Mouse (Mus musculus): Measurements from ENCODE around the gene Msi1. TPM values are rescaled to one million over a fixed set of nuclear protein-coding genes. Genes with fewer than 3 reads are reported as not detected.
A peak's percentile ranks its signal among the peaks of the same experiment; 100 is the strongest.

The Msi1 gene
- polyA plus RNA-seq, 2 experiments, result 15.5 to 40.6 TPM

- no peak for DNase-seq (ENCODE audit: low spot score)
- peak overlapping the region; percentile 68 for H3K4me2 ChIP-seq (replicated peaks; ENCODE audit: low read depth, low read length, severe bottlenecking)
- H3K9ac ChIP-seq (ENCODE audit: low read depth, low read length, severe bottlenecking), result peak overlapping the region; percentile 41
- no peak for TF ChIP-seq POLR2A (IDR thresholded peaks at IDR 0.05; ENCODE audit: borderline replicate concordance, extremely low read depth, insufficient read depth, insufficient read length)
- peaks cover 12% of the 10 kb centered on the region; the same call in 1 of the 2 replicates for H3K27me3 ChIP-seq (ENCODE audit: control insufficient read depth, insufficient read depth, low read length)
- no peak for ATAC-seq (ENCODE audit: low FRiP score, low read depth)
- H3K9me3 ChIP-seq (ENCODE audit: control insufficient read depth, low read length), result no peaks in the 10 kb centered on the region
- H3K4me1 ChIP-seq (ENCODE audit: control insufficient read depth, insufficient read depth, low read length), result peaks cover 20% of the 10 kb centered on the region
- H3K4me3 ChIP-seq (replicated peaks; ENCODE audit: low read length), result peak overlapping the region; percentile 49
- 63% methylated on average over 5 of the region's 5 CpGs for WGBS
- peaks cover 5% of the 10 kb centered on the region; the same call in 1 of the 2 replicates for H3K36me3 ChIP-seq (ENCODE audit: control insufficient read depth, insufficient read depth, low read length)
- no peak overlapping the region for H3K27ac ChIP-seq (replicated peaks; ENCODE audit: low read depth, low read length)
These were observed 55.6 kb downstream of the Msi1 start for GRCm38 (mm10) chr5:115484996-115485395.

- Histone ChIP-seq H3K27me3 (ENCODE audit: control insufficient read depth, insufficient read depth, low read length) (peaks cover 12% of the 10 kb centered on the region; the same call in 1 of the 2 replicates), H3K36me3 (ENCODE audit: control insufficient read depth, insufficient read depth, low read length) (peaks cover 5% of the 10 kb centered on the region; the same call in 1 of the 2 replicates), H3K27ac (replicated peaks; ENCODE audit: low read depth, low read length) (no peak overlapping the region), H3K4me2 (replicated peaks; ENCODE audit: low read depth, low read length, severe bottlenecking) (no peak overlapping the region), H3K4me1 (ENCODE audit: control insufficient read depth, insufficient read depth, low read length) (peaks cover 15% of the 10 kb centered on the region), H3K4me3 (replicated peaks; ENCODE audit: low read length) (no peak overlapping the region), H3K9me3 (ENCODE audit: control insufficient read depth, low read length) (no peaks in the 10 kb centered on the region), H3K9ac (ENCODE audit: low read depth, low read length, severe bottlenecking) (no peak overlapping the region)
- 81% methylated on average over 18 of the region's 18 CpGs for WGBS
- no peak for TF ChIP-seq POLR2A (IDR thresholded peaks at IDR 0.05; ENCODE audit: borderline replicate concordance, extremely low read depth, insufficient read depth, insufficient read length)
- ATAC-seq (ENCODE audit: low FRiP score, low read depth) (no peak), DNase-seq (ENCODE audit: low spot score) (no peak)
These were observed 56.2 kb downstream of the Msi1 start for GRCm38 (mm10) chr5:115485489-115486205.

GRCm38 (mm10) chr5:115486726-115487125 lies 57.3 kb downstream of the Msi1 start:
- H3K4me1 ChIP-seq (ENCODE audit: control insufficient read depth, insufficient read depth, low read length), result peaks cover 21% of the 10 kb centered on the region
- no peak overlapping the region for H3K4me2 ChIP-seq (replicated peaks; ENCODE audit: low read depth, low read length, severe bottlenecking)
- peaks cover 5% of the 10 kb centered on the region; the same call in 1 of the 2 replicates for H3K36me3 ChIP-seq (ENCODE audit: control insufficient read depth, insufficient read depth, low read length)
- H3K9ac ChIP-seq (ENCODE audit: low read depth, low read length, severe bottlenecking), result no peak overlapping the region
- DNase-seq (ENCODE audit: low spot score) (no peak), ATAC-seq (ENCODE audit: low FRiP score, low read depth) (no peak)
- WGBS, result 51% methylated on average over 4 of the region's 4 CpGs
- no peak for TF ChIP-seq POLR2A (IDR thresholded peaks at IDR 0.05; ENCODE audit: borderline replicate concordance, extremely low read depth, insufficient read depth, insufficient read length)
- H3K9me3 ChIP-seq (ENCODE audit: control insufficient read depth, low read length), result no peaks in the 10 kb centered on the region
- H3K4me3 ChIP-seq (replicated peaks; ENCODE audit: low read length), result no peak overlapping the region
- H3K27ac ChIP-seq (replicated peaks; ENCODE audit: low read depth, low read length), result no peak overlapping the region
- H3K27me3 ChIP-seq (ENCODE audit: control insufficient read depth, insufficient read depth, low read length), result peaks cover 8% of the 10 kb centered on the region; the same call in 1 of the 2 replicates

GRCm38 (mm10) chr5:115487353-115487752 lies 58.0 kb downstream of the Msi1 start:
- Histone ChIP-seq H3K4me2 (replicated peaks; ENCODE audit: low read depth, low read length, severe bottlenecking) (no peak overlapping the region), H3K4me3 (replicated peaks; ENCODE audit: low read length) (no peak overlapping the region), H3K9ac (ENCODE audit: low read depth, low read length, severe bottlenecking) (no peak overlapping the region), H3K9me3 (ENCODE audit: control insufficient read depth, low read length) (no peaks in the 10 kb centered on the region), H3K4me1 (ENCODE audit: control insufficient read depth, insufficient read depth, low read length) (peaks cover 24% of the 10 kb centered on the region), H3K27ac (replicated peaks; ENCODE audit: low read depth, low read length) (no peak overlapping the region), H3K27me3 (ENCODE audit: control insufficient read depth, insufficient read depth, low read length) (peaks cover 5% of the 10 kb centered on the region; the same call in 1 of the 2 replicates), H3K36me3 (ENCODE audit: control insufficient read depth, insufficient read depth, low read length) (peaks cover 3% of the 10 kb centered on the region; the same call in 1 of the 2 replicates)
- no peak for ATAC-seq (ENCODE audit: low FRiP score, low read depth)
- 85% methylated on average over 8 of the region's 8 CpGs for WGBS
- no peak for DNase-seq (ENCODE audit: low spot score)
- no peak for TF ChIP-seq POLR2A (IDR thresholded peaks at IDR 0.05; ENCODE audit: borderline replicate concordance, extremely low read depth, insufficient read depth, insufficient read length)

GRCm38 (mm10) chr5:115487942-115488580 lies 58.7 kb downstream of the Msi1 start:
- 74% methylated on average over 9 of the region's 9 CpGs for WGBS

More at GRCm38 (mm10) chr5:115487942-115488580, 58.7 kb downstream of the Msi1 start:
- ATAC-seq (ENCODE audit: low FRiP score, low read depth) (no peak), DNase-seq (ENCODE audit: low spot score) (no peak)
- Histone ChIP-seq H3K36me3 (ENCODE audit: control insufficient read depth, insufficient read depth, low read length) (no peaks in the 10 kb centered on the region), H3K4me1 (ENCODE audit: control insufficient read depth, insufficient read depth, low read length) (peaks cover 22% of the 10 kb centered on the region), H3K27ac (replicated peaks; ENCODE audit: low read depth, low read length) (no peak overlapping the region), H3K4me2 (replicated peaks; ENCODE audit: low read depth, low read length, severe bottlenecking) (peak overlapping the region; percentile 68; the same call in 1 of the 2 replicates), H3K9ac (ENCODE audit: low read depth, low read length, severe bottlenecking) (no peak overlapping the region), H3K4me3 (replicated peaks; ENCODE audit: low read length) (no peak overlapping the region), H3K27me3 (ENCODE audit: control insufficient read depth, insufficient read depth, low read length) (no peaks in the 10 kb centered on the region), H3K9me3 (ENCODE audit: control insufficient read depth, low read length) (no peaks in the 10 kb centered on the region)
- no peak for TF ChIP-seq POLR2A (IDR thresholded peaks at IDR 0.05; ENCODE audit: borderline replicate concordance, extremely low read depth, insufficient read depth, insufficient read length)

Data from limb, embryonic 14.5 days (tissue).